Mouse (Mus musculus): ENCODE measurements at regions not wholly inside any gene's neighbourhood (a gene's known extent, or its start where the extent isn't known, plus 50 kb on each side); places are given as distances from the start of the nearest gene placed in this dataset.

GRCm38 (mm10) chr9:31999760-32000159 lies 86.5 kb upstream of the Barx2 start:
- WGBS: 63% methylated on average over 1 of the region's 1 CpGs
- Histone ChIP-seq H3K36me3 (ENCODE audit: control insufficient read depth, insufficient read depth, low read length) (no peaks in the 10 kb centered on the region), H3K9ac (ENCODE audit: low read length) (no peak overlapping the region), H3K4me2 (replicated peaks; ENCODE audit: low read depth) (no peak overlapping the region), H3K4me3 (ENCODE audit: low read depth, low read length) (no peak overlapping the region), H3K9me3 (ENCODE audit: control insufficient read depth, low read length) (no peaks in the 10 kb centered on the region), H3K4me1 (replicated peaks; ENCODE audit: control insufficient read depth, insufficient read depth) (peaks cover 6% of the 10 kb centered on the region; the same call in 1 of the 2 replicates), H3K27ac (replicated peaks) (no peak overlapping the region), H3K27me3 (ENCODE audit: control insufficient read depth, insufficient read depth, low read length) (no peaks in the 10 kb centered on the region)
- TF ChIP-seq EP300 (optimal IDR thresholded peaks at IDR 0.05) (no peak), CTCF (IDR thresholded peaks at IDR 0.05; ENCODE audit: low read depth) (no peak)
- DNase-seq (ENCODE audit: low spot score) (no peak), ATAC-seq (ENCODE audit: low FRiP score, low TSS enrichment) (no peak)

GRCm38 (mm10) chr9:32002924-32003323 lies 89.7 kb upstream of the Barx2 start:
- Histone ChIP-seq H3K36me3 (ENCODE audit: control insufficient read depth, insufficient read depth, low read length) (no peaks in the 10 kb centered on the region), H3K4me1 (replicated peaks; ENCODE audit: control insufficient read depth, insufficient read depth) (no peaks in the 10 kb centered on the region; the same call in 1 of the 2 replicates), H3K27me3 (ENCODE audit: control insufficient read depth, insufficient read depth, low read length) (no peaks in the 10 kb centered on the region), H3K9me3 (ENCODE audit: control insufficient read depth, low read length) (no peaks in the 10 kb centered on the region), H3K27ac (replicated peaks) (no peak overlapping the region), H3K4me3 (ENCODE audit: low read depth, low read length) (no peak overlapping the region), H3K4me2 (replicated peaks; ENCODE audit: low read depth) (no peak overlapping the region), H3K9ac (ENCODE audit: low read length) (no peak overlapping the region)
- no peak for TF ChIP-seq CTCF (IDR thresholded peaks at IDR 0.05; ENCODE audit: low read depth)
- DNase-seq (ENCODE audit: low spot score) (no peak), ATAC-seq (ENCODE audit: low FRiP score, low TSS enrichment) (no peak)
- WGBS: 58% methylated on average over 4 of the region's 4 CpGs

GRCm38 (mm10) chr9:32003730-32004129 lies 90.5 kb upstream of the Barx2 start:
- H3K4me3 ChIP-seq (ENCODE audit: low read depth, low read length): no peak overlapping the region
- H3K27ac ChIP-seq (replicated peaks): no peak overlapping the region
- H3K4me1 ChIP-seq (replicated peaks; ENCODE audit: control insufficient read depth, insufficient read depth): no peaks in the 10 kb centered on the region
- DNase-seq (ENCODE audit: low spot score) (no peak), ATAC-seq (ENCODE audit: low FRiP score, low TSS enrichment) (no peak)
- no peaks in the 10 kb centered on the region for H3K36me3 ChIP-seq (ENCODE audit: control insufficient read depth, insufficient read depth, low read length)
- 89% methylated on average over 7 of the region's 7 CpGs for WGBS
- no peaks in the 10 kb centered on the region for H3K27me3 ChIP-seq (ENCODE audit: control insufficient read depth, insufficient read depth, low read length)
- no peaks in the 10 kb centered on the region for H3K9me3 ChIP-seq (ENCODE audit: control insufficient read depth, low read length)
- TF ChIP-seq EP300 (optimal IDR thresholded peaks at IDR 0.05): no peak
- TF ChIP-seq CTCF (IDR thresholded peaks at IDR 0.05; ENCODE audit: low read depth): no peak
- H3K4me2 ChIP-seq (replicated peaks; ENCODE audit: low read depth): no peak overlapping the region
- H3K9ac ChIP-seq (ENCODE audit: low read length): no peak overlapping the region

- Histone ChIP-seq H3K4me2 (replicated peaks; ENCODE audit: low read depth) (no peak overlapping the region), H3K36me3 (ENCODE audit: control insufficient read depth, insufficient read depth, low read length) (no peaks in the 10 kb centered on the region), H3K27me3 (ENCODE audit: control insufficient read depth, insufficient read depth, low read length) (no peaks in the 10 kb centered on the region), H3K9me3 (ENCODE audit: control insufficient read depth, low read length) (no peaks in the 10 kb centered on the region), H3K4me3 (ENCODE audit: low read depth, low read length) (no peak overlapping the region), H3K27ac (replicated peaks) (no peak overlapping the region), H3K4me1 (replicated peaks; ENCODE audit: control insufficient read depth, insufficient read depth) (no peaks in the 10 kb centered on the region), H3K9ac (ENCODE audit: low read length) (no peak overlapping the region)
- WGBS: 64% methylated on average over 9 of the region's 9 CpGs
- DNase-seq (ENCODE audit: low spot score) (no peak), ATAC-seq (ENCODE audit: low FRiP score, low TSS enrichment) (peak; percentile 73; the same call in 1 of the 2 replicates)
- TF ChIP-seq EP300 (optimal IDR thresholded peaks at IDR 0.05): no peak
Measured at GRCm38 (mm10) chr9:32005348-32005747, 92.1 kb upstream of the Barx2 start.

- 51% methylated on average over 4 of the region's 4 CpGs for WGBS
- DNase-seq (ENCODE audit: low spot score) (no peak), ATAC-seq (ENCODE audit: low FRiP score, low TSS enrichment) (no peak)
- Histone ChIP-seq H3K4me1 (replicated peaks; ENCODE audit: control insufficient read depth, insufficient read depth) (no peaks in the 10 kb centered on the region; the same call in 1 of the 2 replicates), H3K36me3 (ENCODE audit: control insufficient read depth, insufficient read depth, low read length) (no peaks in the 10 kb centered on the region), H3K9me3 (ENCODE audit: control insufficient read depth, low read length) (no peaks in the 10 kb centered on the region), H3K9ac (ENCODE audit: low read length) (no peak overlapping the region), H3K27ac (replicated peaks) (no peak overlapping the region), H3K4me2 (replicated peaks; ENCODE audit: low read depth) (no peak overlapping the region), H3K27me3 (ENCODE audit: control insufficient read depth, insufficient read depth, low read length) (no peaks in the 10 kb centered on the region), H3K4me3 (ENCODE audit: low read depth, low read length) (no peak overlapping the region)
- TF ChIP-seq EP300 (optimal IDR thresholded peaks at IDR 0.05) (no peak), CTCF (IDR thresholded peaks at IDR 0.05; ENCODE audit: low read depth) (no peak)
Measured at GRCm38 (mm10) chr9:32006350-32006749, 93.1 kb upstream of the Barx2 start.

- H3K27me3 ChIP-seq (ENCODE audit: control insufficient read depth, insufficient read depth, low read length): no peaks in the 10 kb centered on the region
- DNase-seq (ENCODE audit: low spot score) (peak; percentile 43), ATAC-seq (ENCODE audit: low FRiP score, low TSS enrichment) (peak; percentile 91)
- 0 out of 2 replicates have a peak overlapping the region, but pooled peaks have one; percentile 8 for H3K9ac ChIP-seq (ENCODE audit: low read length)
- H3K4me3 ChIP-seq (ENCODE audit: low read depth, low read length): no peak overlapping the region
- no peak overlapping the region for H3K4me2 ChIP-seq (replicated peaks; ENCODE audit: low read depth)
- TF ChIP-seq CTCF (IDR thresholded peaks at IDR 0.05; ENCODE audit: low read depth) (no peak), EP300 (optimal IDR thresholded peaks at IDR 0.05) (peak; percentile 75)
- no peaks in the 10 kb centered on the region; the same call in none of the 2 replicates for H3K4me1 ChIP-seq (replicated peaks; ENCODE audit: control insufficient read depth, insufficient read depth)
- 16% methylated on average over 11 of the region's 11 CpGs for WGBS
- H3K9me3 ChIP-seq (ENCODE audit: control insufficient read depth, low read length): no peaks in the 10 kb centered on the region
- no peaks in the 10 kb centered on the region for H3K36me3 ChIP-seq (ENCODE audit: control insufficient read depth, insufficient read depth, low read length)
- peak overlapping the region; percentile 36; the same call in 1 of the 2 replicates for H3K27ac ChIP-seq (replicated peaks)
Measured at GRCm38 (mm10) chr9:32010953-32011770, 97.9 kb upstream of the Barx2 start.
